Mouse (Mus musculus): ENCODE results near the gene Utrn. TPM values are rescaled to one million over a fixed set of nuclear protein-coding genes. Genes with fewer than 3 reads are reported as not detected.
A peak's percentile ranks its signal among the peaks of the same experiment; 100 is the strongest.

Gene Utrn
- polyA plus RNA-seq, 1 experiment from 2014 or later: 76.0 TPM

GRCm38 (mm10) chr10:12795796-12796509 is 73.2 kb downstream of the Utrn start:
- Histone ChIP-seq H3K27me3 (ENCODE audit: insufficient read depth, low read length) (no peaks in the 10 kb centered on the region), H3K9me3 (ENCODE audit: low read length) (no peaks in the 10 kb centered on the region), H3K9ac (replicated peaks; ENCODE audit: low read length) (no peak overlapping the region), H3K27ac (ENCODE audit: low read length) (no peak overlapping the region), H3K36me3 (ENCODE audit: insufficient read depth, low read length) (no peaks in the 10 kb centered on the region), H3K4me1 (ENCODE audit: insufficient read depth, low read length) (peaks cover 29% of the 10 kb centered on the region), H3K4me3 (ENCODE audit: low read length) (no peak overlapping the region), H3K4me2 (replicated peaks; ENCODE audit: low read depth, low read length) (no peak overlapping the region)
- ATAC-seq (ENCODE audit: low FRiP score, low TSS enrichment): no peak
- 70% methylated on average over 8 of the region's 8 CpGs for WGBS

- Histone ChIP-seq H3K4me1 (ENCODE audit: insufficient read depth, low read length) (peaks cover 32% of the 10 kb centered on the region), H3K4me2 (replicated peaks; ENCODE audit: low read depth, low read length) (no peak overlapping the region), H3K36me3 (ENCODE audit: insufficient read depth, low read length) (no peaks in the 10 kb centered on the region), H3K4me3 (ENCODE audit: low read length) (no peak overlapping the region), H3K27me3 (ENCODE audit: insufficient read depth, low read length) (no peaks in the 10 kb centered on the region), H3K9me3 (ENCODE audit: low read length) (no peaks in the 10 kb centered on the region), H3K9ac (replicated peaks; ENCODE audit: low read length) (peak overlapping the region; percentile 24; the same call in 1 of the 2 replicates), H3K27ac (ENCODE audit: low read length) (peak overlapping the region; percentile 80)
- peak; percentile 92 for ATAC-seq (ENCODE audit: low FRiP score, low TSS enrichment)
- WGBS: 27% methylated on average over 6 of the region's 6 CpGs
These were observed 77.1 kb downstream of the Utrn start for GRCm38 (mm10) chr10:12792049-12792448.

DNA sequence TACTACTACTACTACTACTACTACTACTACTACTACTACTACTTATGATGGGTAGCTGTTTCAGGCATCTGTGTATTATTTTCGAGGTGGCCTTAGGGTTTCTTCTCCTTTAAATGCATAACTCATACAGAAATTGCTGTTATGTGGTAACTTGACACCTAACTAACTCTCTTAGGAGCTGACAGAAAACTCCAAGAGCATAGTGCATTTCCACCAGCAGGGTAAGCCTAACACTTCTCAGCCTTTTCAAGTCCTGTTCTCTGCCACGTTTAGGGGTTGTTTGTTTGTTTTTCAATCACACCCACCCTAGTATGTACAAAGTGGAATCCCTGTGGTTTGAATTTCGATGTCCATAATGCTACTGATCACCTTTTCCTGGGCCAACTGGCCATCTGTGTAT is 78.3 kb downstream of the Utrn start:
- Histone ChIP-seq H3K27ac (ENCODE audit: low read length) (no peak overlapping the region), H3K9ac (replicated peaks; ENCODE audit: low read length) (no peak overlapping the region), H3K9me3 (ENCODE audit: low read length) (no peaks in the 10 kb centered on the region)

GRCm38 (mm10) chr10:12788529-12788928 is 80.6 kb downstream of the Utrn start:
- no peak for ATAC-seq (ENCODE audit: low FRiP score, low TSS enrichment)
- Histone ChIP-seq H3K4me1 (ENCODE audit: insufficient read depth, low read length) (peaks cover 19% of the 10 kb centered on the region), H3K4me3 (ENCODE audit: low read length) (no peak overlapping the region), H3K9ac (replicated peaks; ENCODE audit: low read length) (no peak overlapping the region), H3K27me3 (ENCODE audit: insufficient read depth, low read length) (no peaks in the 10 kb centered on the region), H3K27ac (ENCODE audit: low read length) (no peak overlapping the region), H3K9me3 (ENCODE audit: low read length) (no peaks in the 10 kb centered on the region), H3K4me2 (replicated peaks; ENCODE audit: low read depth, low read length) (no peak overlapping the region), H3K36me3 (ENCODE audit: insufficient read depth, low read length) (no peaks in the 10 kb centered on the region)
- 71% methylated on average over 1 of the region's 1 CpGs for WGBS

More for the DNA sequence above, 78.3 kb downstream of the Utrn start:
- no peak for ATAC-seq (ENCODE audit: low FRiP score, low TSS enrichment)
- Histone ChIP-seq H3K27me3 (ENCODE audit: insufficient read depth, low read length) (no peaks in the 10 kb centered on the region), H3K4me3 (ENCODE audit: low read length) (no peak overlapping the region), H3K4me1 (ENCODE audit: insufficient read depth, low read length) (peaks cover 22% of the 10 kb centered on the region), H3K4me2 (replicated peaks; ENCODE audit: low read depth, low read length) (no peak overlapping the region), H3K36me3 (ENCODE audit: insufficient read depth, low read length) (no peaks in the 10 kb centered on the region)
- 49% methylated on average over 3 of the region's 3 CpGs for WGBS

DNA sequence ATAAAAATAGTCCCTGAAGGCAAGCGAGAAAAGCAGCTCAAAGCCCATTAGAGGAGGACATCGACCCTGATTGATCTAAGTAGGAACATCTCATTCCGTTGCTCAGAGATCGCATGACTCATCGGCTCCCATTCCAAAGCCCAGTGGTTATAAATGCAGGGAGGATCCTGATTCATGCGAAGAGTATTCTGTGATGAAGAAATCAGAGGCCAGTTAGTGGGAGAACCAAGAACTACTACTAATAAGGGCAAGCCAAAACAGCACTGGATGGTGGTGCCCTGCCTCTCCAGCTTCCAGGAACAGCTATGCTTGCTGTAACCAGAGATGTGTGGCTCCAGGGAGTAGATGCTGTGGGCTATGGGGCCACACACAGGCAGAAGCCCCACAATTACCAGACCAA is 81.2 kb downstream of the Utrn start:
- Histone ChIP-seq H3K4me2 (replicated peaks; ENCODE audit: low read depth, low read length) (no peak overlapping the region), H3K4me3 (ENCODE audit: low read length) (no peak overlapping the region), H3K36me3 (ENCODE audit: insufficient read depth, low read length) (no peaks in the 10 kb centered on the region), H3K27me3 (ENCODE audit: insufficient read depth, low read length) (no peaks in the 10 kb centered on the region), H3K27ac (ENCODE audit: low read length) (0 out of 2 replicates have a peak overlapping the region, but pooled peaks have one; percentile 6), H3K9ac (replicated peaks; ENCODE audit: low read length) (no peak overlapping the region), H3K9me3 (ENCODE audit: low read length) (no peaks in the 10 kb centered on the region), H3K4me1 (ENCODE audit: insufficient read depth, low read length) (peaks cover 19% of the 10 kb centered on the region)
- ATAC-seq (ENCODE audit: low FRiP score, low TSS enrichment): no peak
- WGBS: 66% methylated on average over 6 of the region's 6 CpGs

GRCm38 (mm10) chr10:12785299-12785698 is 83.9 kb downstream of the Utrn start:
- ATAC-seq (ENCODE audit: low FRiP score, low TSS enrichment): no peak
- Histone ChIP-seq H3K27ac (ENCODE audit: low read length) (no peak overlapping the region), H3K4me3 (ENCODE audit: low read length) (no peak overlapping the region), H3K4me1 (ENCODE audit: insufficient read depth, low read length) (peaks cover 12% of the 10 kb centered on the region; the same call in 1 of the 2 replicates), H3K9me3 (ENCODE audit: low read length) (peaks cover under 1% of the 10 kb centered on the region; the same call in 1 of the 2 replicates), H3K4me2 (replicated peaks; ENCODE audit: low read depth, low read length) (no peak overlapping the region), H3K36me3 (ENCODE audit: insufficient read depth, low read length) (peaks cover 1% of the 10 kb centered on the region; the same call in 1 of the 2 replicates), H3K27me3 (ENCODE audit: insufficient read depth, low read length) (no peaks in the 10 kb centered on the region), H3K9ac (replicated peaks; ENCODE audit: low read length) (no peak overlapping the region)
- WGBS: 96% methylated on average over 5 of the region's 5 CpGs

DNA sequence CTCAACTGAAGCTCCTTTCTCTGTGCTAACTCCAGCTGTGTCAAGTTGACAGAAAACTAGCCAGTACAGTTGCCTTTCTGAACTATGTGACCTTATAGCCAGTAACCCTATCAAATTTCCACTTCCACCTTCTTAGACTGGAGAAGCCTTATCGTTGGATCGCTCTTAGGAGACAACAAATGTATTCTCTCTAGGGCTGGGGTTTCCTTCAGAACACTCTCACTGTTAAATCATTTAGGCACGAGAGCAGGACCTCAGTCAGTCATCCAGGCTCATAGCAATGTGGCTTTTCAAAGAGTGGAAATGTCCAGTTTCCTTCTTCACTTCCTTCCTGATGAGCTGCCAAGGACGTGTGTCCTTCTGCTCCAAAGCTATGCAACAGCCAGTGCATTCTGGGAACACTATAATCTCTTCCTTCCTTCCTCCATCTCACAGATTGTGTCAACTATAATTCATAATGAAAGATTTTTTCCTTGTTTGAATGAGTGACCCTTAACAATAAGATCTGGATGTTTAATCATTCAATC is 87.7 kb downstream of the Utrn start:
- H3K4me1 ChIP-seq (ENCODE audit: insufficient read depth, low read length): peaks cover 8% of the 10 kb centered on the region; the same call in 1 of the 2 replicates
- no peak overlapping the region for H3K4me2 ChIP-seq (replicated peaks; ENCODE audit: low read depth, low read length)
- H3K9ac ChIP-seq (replicated peaks; ENCODE audit: low read length): no peak overlapping the region
- H3K27ac ChIP-seq (ENCODE audit: low read length): no peak overlapping the region
- ATAC-seq (ENCODE audit: low FRiP score, low TSS enrichment): no peak
- 53% methylated on average over 4 of the region's 4 CpGs for WGBS
- peaks cover 9% of the 10 kb centered on the region; the same call in 1 of the 2 replicates for H3K36me3 ChIP-seq (ENCODE audit: insufficient read depth, low read length)
- no peak overlapping the region for H3K4me3 ChIP-seq (ENCODE audit: low read length)
- peaks cover 8% of the 10 kb centered on the region for H3K9me3 ChIP-seq (ENCODE audit: low read length)
- no peaks in the 10 kb centered on the region for H3K27me3 ChIP-seq (ENCODE audit: insufficient read depth, low read length)

GRCm38 (mm10) chr10:12773178-12773577 is 96.0 kb downstream of the Utrn start:
- no peak overlapping the region for H3K4me2 ChIP-seq (replicated peaks; ENCODE audit: low read depth, low read length)
- peaks cover 2% of the 10 kb centered on the region; the same call in 1 of the 2 replicates for H3K9me3 ChIP-seq (ENCODE audit: low read length)
- no peak for ATAC-seq (ENCODE audit: low FRiP score, low TSS enrichment)
- WGBS: 36% methylated on average over 6 of the region's 6 CpGs
- 0 out of 2 replicates have a peak, but pooled peaks cover 3% of the 10 kb centered on the region for H3K36me3 ChIP-seq (ENCODE audit: insufficient read depth, low read length)
- H3K4me1 ChIP-seq (ENCODE audit: insufficient read depth, low read length): peaks cover 5% of the 10 kb centered on the region
- H3K9ac ChIP-seq (replicated peaks; ENCODE audit: low read length): no peak overlapping the region
- no peaks in the 10 kb centered on the region for H3K27me3 ChIP-seq (ENCODE audit: insufficient read depth, low read length)
- no peak overlapping the region for H3K27ac ChIP-seq (ENCODE audit: low read length)
- H3K4me3 ChIP-seq (ENCODE audit: low read length): no peak overlapping the region

- 86% methylated on average over 2 of the region's 2 CpGs for WGBS
- ATAC-seq (ENCODE audit: low FRiP score, low TSS enrichment): no peak
These were observed 97.7 kb downstream of the Utrn start for GRCm38 (mm10) chr10:12771511-12771910.

DNA sequence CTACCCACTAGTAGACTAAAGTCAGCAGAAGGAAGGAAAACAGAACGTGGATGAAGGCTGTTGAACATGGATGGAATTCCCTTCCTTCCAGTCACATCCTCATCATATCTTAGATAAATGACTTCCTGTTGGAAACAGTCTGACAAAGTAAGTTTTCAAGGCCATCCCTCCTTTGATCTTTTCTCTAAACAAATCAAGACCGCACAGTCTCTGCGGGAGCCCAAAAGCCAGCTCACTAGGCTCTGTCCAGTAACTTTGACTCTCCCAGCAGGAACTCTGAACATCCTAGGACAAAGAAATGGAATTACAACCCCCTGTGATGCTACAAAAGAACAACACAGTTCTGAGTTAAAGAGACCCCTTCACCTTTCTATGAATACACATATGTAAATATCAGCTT is 106.5 kb downstream of the Utrn start:
- Histone ChIP-seq H3K27ac (ENCODE audit: low read length) (no peak overlapping the region), H3K9me3 (ENCODE audit: low read length) (peaks cover 10% of the 10 kb centered on the region; the same call in 1 of the 2 replicates), H3K4me2 (replicated peaks; ENCODE audit: low read depth, low read length) (no peak overlapping the region), H3K36me3 (ENCODE audit: insufficient read depth, low read length) (peaks cover 18% of the 10 kb centered on the region), H3K4me3 (ENCODE audit: low read length) (no peak overlapping the region), H3K27me3 (ENCODE audit: insufficient read depth, low read length) (no peaks in the 10 kb centered on the region), H3K9ac (replicated peaks; ENCODE audit: low read length) (no peak overlapping the region), H3K4me1 (ENCODE audit: insufficient read depth, low read length) (peaks cover 8% of the 10 kb centered on the region; the same call in 1 of the 2 replicates)
- ATAC-seq (ENCODE audit: low FRiP score, low TSS enrichment): no peak
- 45% methylated on average over 3 of the region's 3 CpGs for WGBS

More at GRCm38 (mm10) chr10:12771511-12771910, 97.7 kb downstream of the Utrn start:
- Histone ChIP-seq H3K4me3 (ENCODE audit: low read length) (no peak overlapping the region), H3K4me1 (ENCODE audit: insufficient read depth, low read length) (peaks cover 5% of the 10 kb centered on the region), H3K36me3 (ENCODE audit: insufficient read depth, low read length) (peaks cover 4% of the 10 kb centered on the region; the same call in 1 of the 2 replicates), H3K27ac (ENCODE audit: low read length) (no peak overlapping the region), H3K4me2 (replicated peaks; ENCODE audit: low read depth, low read length) (no peak overlapping the region), H3K27me3 (ENCODE audit: insufficient read depth, low read length) (no peaks in the 10 kb centered on the region), H3K9me3 (ENCODE audit: low read length) (peaks cover 5% of the 10 kb centered on the region; the same call in 1 of the 2 replicates), H3K9ac (replicated peaks; ENCODE audit: low read length) (no peak overlapping the region)

All from kidney, embryonic 16.5 days (tissue).